ENCODE assay signal across 8 mouse cellular contexts in the genomic region with DNA sequence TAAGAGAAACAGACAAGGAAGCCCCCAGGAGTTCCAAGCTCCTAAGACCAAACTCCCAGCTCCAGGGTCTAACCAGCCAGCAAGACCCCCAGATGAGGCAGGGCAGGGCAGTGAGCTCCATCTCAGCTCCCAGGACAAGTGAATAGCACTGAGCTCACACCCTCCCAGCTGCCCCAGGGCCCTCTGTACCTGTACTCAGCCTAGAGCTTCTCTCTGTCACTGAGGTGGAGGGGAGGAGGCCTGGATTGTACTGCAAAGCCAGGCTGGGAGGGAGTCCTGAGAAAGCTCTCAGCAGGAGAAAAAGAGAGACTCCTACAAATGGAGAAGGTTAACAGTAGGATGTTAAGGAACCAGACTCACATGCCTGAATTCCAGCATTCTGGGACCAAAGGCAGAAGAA. TPM values are rescaled to one million over a fixed set of nuclear protein-coding genes. Genes with fewer than 3 reads are reported as not detected.
DNase-seq lines count a peak whose midpoint lies in the region; ATAC-seq and TF ChIP-seq lines count a peak whose summit lies in the region.
"Had no signal": no experiment of that assay in that cellular context is flagged by ENCODE, and none has a peak within 500 bp of the region (broad histone marks: within the 10 kb centered on the region; RNA-seq: fewer than 3 reads in every experiment).

No protein-coding gene starts in this region.

- no peak overlapping the region for H3K4me3 ChIP-seq in kidney, embryonic 16.5 days (ENCODE audit: low read length)
- H3K4me3 ChIP-seq in brown adipose tissue, adult 24 weeks (ENCODE audit: insufficient read depth, low read depth, low read length) = no peak overlapping the region
- H3K4me3 ChIP-seq in hindbrain, embryonic 15.5 days = no peak overlapping the region
- no peak overlapping the region for H3K4me3 ChIP-seq in myocyte

- no peaks in the 10 kb centered on the region for H3K27me3 ChIP-seq in kidney, embryonic 16.5 days (ENCODE audit: insufficient read depth, low read length)
- no peaks in the 10 kb centered on the region for H3K27me3 ChIP-seq in hindbrain, embryonic 15.5 days
- H3K27me3 ChIP-seq in myocyte (ENCODE audit: control insufficient read depth, insufficient read depth, insufficient read length) = no peaks in the 10 kb centered on the region

- peak overlapping the region; percentile 91 for H3K27ac ChIP-seq in kidney, embryonic 16.5 days (ENCODE audit: low read length)
- peak overlapping the region; percentile 80 for H3K27ac ChIP-seq in brown adipose tissue, adult 24 weeks (replicated peaks; ENCODE audit: low read depth, low read length)
- peak overlapping the region; percentile 49 for H3K27ac ChIP-seq in hindbrain, embryonic 15.5 days (replicated peaks)

- no peaks in the 10 kb centered on the region for H3K9me3 ChIP-seq in kidney, embryonic 16.5 days (ENCODE audit: low read length)
- H3K9me3 ChIP-seq in hindbrain, embryonic 15.5 days = no peaks in the 10 kb centered on the region

- H3K9ac ChIP-seq in kidney, embryonic 16.5 days (replicated peaks; ENCODE audit: low read length) = no peak overlapping the region
- H3K9ac ChIP-seq in hindbrain, embryonic 15.5 days = no peak overlapping the region

- no peak overlapping the region for H3ac ChIP-seq in myocyte (ENCODE audit: control insufficient read depth, insufficient read length)

- ATAC-seq in kidney, embryonic 16.5 days (ENCODE audit: low FRiP score, low TSS enrichment) = 0 out of 2 replicates have a peak, but pooled peaks have one; percentile 9
- no peak for ATAC-seq in hindbrain, embryonic 15.5 days (ENCODE audit: low FRiP score, low read depth)

- no peaks in the 10 kb centered on the region for H3K36me3 ChIP-seq in kidney, embryonic 16.5 days (ENCODE audit: insufficient read depth, low read length)
- H3K36me3 ChIP-seq in hindbrain, embryonic 15.5 days = no peaks in the 10 kb centered on the region
- H3K36me3 ChIP-seq in myocyte (ENCODE audit: control insufficient read depth, insufficient read depth) = no peaks in the 10 kb centered on the region

- no peak for DNase-seq in kidney, postnatal 4 days
- no peak for DNase-seq in urinary bladder, postnatal 4 days (ENCODE audit: low spot score in 2 of 2)
- DNase-seq in spleen, adult 18-20 months = no peak
- DNase-seq: cerebellum, postnatal 36 days had no signal

- H3K4me2 ChIP-seq in kidney, embryonic 16.5 days (replicated peaks; ENCODE audit: low read depth, low read length) = no peak overlapping the region
- H3K4me2 ChIP-seq in hindbrain, embryonic 15.5 days = no peak overlapping the region
- H3K4me2 ChIP-seq in myocyte (ENCODE audit: low read depth) = peak overlapping the region; percentile 28

- TF ChIP-seq POLR2A in myocyte (IDR thresholded peaks at IDR 0.05; ENCODE audit: insufficient read length, low read depth) = no peak

- H3K4me1 ChIP-seq in kidney, embryonic 16.5 days (ENCODE audit: insufficient read depth, low read length) = peaks cover 19% of the 10 kb centered on the region
- peaks cover 3% of the 10 kb centered on the region; the same call in 1 of the 2 replicates for H3K4me1 ChIP-seq in brown adipose tissue, adult 24 weeks (ENCODE audit: control insufficient read depth, insufficient read depth, insufficient read length, low read length)
- no peaks in the 10 kb centered on the region for H3K4me1 ChIP-seq in hindbrain, embryonic 15.5 days (replicated peaks)

- H3K79me2 ChIP-seq in myocyte (ENCODE audit: control insufficient read depth, insufficient read depth) = no peaks in the 10 kb centered on the region

TF ChIP-seq in myocyte, 11 proteins besides CTCF, POLR2A, EP300 and RAD21:
- TF ChIP-seq TCF12 (IDR thresholded peaks at IDR 0.05; ENCODE audit: insufficient read depth, poor library complexity, severe bottlenecking) = no peak
- no peak for TF ChIP-seq MAX (IDR thresholded peaks at IDR 0.05; ENCODE audit: low read depth)
- TF ChIP-seq MYOG (IDR thresholded peaks at IDR 0.05; ENCODE audit: control insufficient read depth in 1 of 3, insufficient read depth in 1 of 3, insufficient read length in 2 of 3, low read depth in 2 of 3) = no peak
- TF ChIP-seq TCF3 (IDR thresholded peaks at IDR 0.05; ENCODE audit: insufficient read length, low read depth) = no peak
- no peak for TF ChIP-seq CEBPB (IDR thresholded peaks at IDR 0.05; ENCODE audit: insufficient read depth, poor library complexity, severe bottlenecking)
- no peak for TF ChIP-seq MYOD1 (IDR thresholded peaks at IDR 0.05; ENCODE audit: control insufficient read depth in 1 of 3, insufficient read length in 2 of 3, low read depth in 2 of 3)

RNA-seq across cellular contexts. Expression of a gene that starts 6.0 kb away (rescaled TPM):
- 0.15 TPM in 1 of 2 replicates, not detected in the other for polyA plus RNA-seq in kidney, embryonic 16.5 days (2015; fragmentation: Nextera tagmentation; extraction: Ambion mirVana)
- polyA plus RNA-seq in brown adipose tissue, adult 24 weeks (2012; ENCODE audit: insufficient read depth, insufficient read length, missing spikeins) = not detected in 2 replicates
- not detected in 2 replicates for polyA plus RNA-seq in hindbrain, embryonic 15.5 days (2015; fragmentation: Nextera tagmentation; extraction: Ambion mirVana)
- polyA plus RNA-seq in myocyte (2012; fragmentation: generic; extraction: Trizol) = not detected

RNA-seq across cellular contexts. Expression of a gene that starts 11.5 kb away (rescaled TPM):
- polyA plus RNA-seq in kidney, embryonic 16.5 days (2015; fragmentation: Nextera tagmentation; extraction: Ambion mirVana) = 269 and 277 TPM in 2 replicates
- 85.4 and 119 TPM in 2 replicates for polyA plus RNA-seq in brown adipose tissue, adult 24 weeks (2012; ENCODE audit: insufficient read depth, insufficient read length, missing spikeins)
- 210 and 213 TPM in 2 replicates for polyA plus RNA-seq in hindbrain, embryonic 15.5 days (2015; fragmentation: Nextera tagmentation; extraction: Ambion mirVana)
- 136 TPM for polyA plus RNA-seq in myocyte (2012; fragmentation: generic; extraction: Trizol)

RNA-seq across cellular contexts. Expression of a gene that starts 45.9 kb away (rescaled TPM):
- 1.7 and 2.3 TPM in 2 replicates for polyA plus RNA-seq in kidney, embryonic 16.5 days (2015; fragmentation: Nextera tagmentation; extraction: Ambion mirVana)
- polyA plus RNA-seq in brown adipose tissue, adult 24 weeks (2012; ENCODE audit: insufficient read depth, insufficient read length, missing spikeins) = 80.9 and 86.8 TPM in 2 replicates
- polyA plus RNA-seq in hindbrain, embryonic 15.5 days (2015; fragmentation: Nextera tagmentation; extraction: Ambion mirVana) = 2.1 and 2.6 TPM in 2 replicates
- 3.3 TPM for polyA plus RNA-seq in myocyte (2012; fragmentation: generic; extraction: Trizol)

RNA-seq across cellular contexts. Expression of a gene that starts 60.0 kb away (rescaled TPM):
- polyA plus RNA-seq in kidney, embryonic 16.5 days (2015; fragmentation: Nextera tagmentation; extraction: Ambion mirVana) = 14.5 and 14.6 TPM in 2 replicates
- polyA plus RNA-seq in brown adipose tissue, adult 24 weeks (2012; ENCODE audit: insufficient read depth, insufficient read length, missing spikeins) = 5.7 and 7.7 TPM in 2 replicates
- 1.4 and 1.6 TPM in 2 replicates for polyA plus RNA-seq in hindbrain, embryonic 15.5 days (2015; fragmentation: Nextera tagmentation; extraction: Ambion mirVana)
- polyA plus RNA-seq in myocyte (2012; fragmentation: generic; extraction: Trizol) = 0.08 TPM

Comparison
In these comparisons a context has a peak if more than half of its experiments do, and no peak if none do; other contexts are left out.
1. RNA of a gene that starts 45.9 kb away (polyA plus RNA-seq): 80.9 to 86.8 TPM in brown adipose tissue, adult 24 weeks; 3.3 TPM in myocyte (single experiment), 2.1 to 2.6 TPM in hindbrain, embryonic 15.5 days and 1.7 to 2.3 TPM in kidney, embryonic 16.5 days; every median in the first group is over 10 times any median in the second.
2. Peak in every context shown above with its lines, with median percentiles within 50 percentile points of each other: H3K27ac ChIP-seq.